Mouse (Mus musculus) olfactory bulb, adult 2 months (tissue): ENCODE measurements at regions not wholly inside any gene's neighbourhood (a gene's known extent, or its start where the extent isn't known, plus 50 kb on each side); places are given as distances from the start of the nearest gene placed in this dataset.

Source experiments
- CTCF ChIP-seq: fragments of 200-500 bp; IDR thresholded peaks from 2 replicates; pipeline ENCODE4 v1.5.1; 2012; ENCODE audit warnings: low read depth, mild to moderate bottlenecking, low read length, moderate library complexity; ENCODE audit not compliant: insufficient read depth
- POLR2A ChIP-seq: fragments of 200-500 bp; IDR thresholded peaks from 2 replicates; pipeline ENCODE4 v1.6.1; 2012; ENCODE audit warnings: mild to moderate bottlenecking, low read depth, low read length, moderate library complexity; ENCODE audit not compliant: insufficient read depth

- no peak for TF ChIP-seq CTCF
- TF ChIP-seq POLR2A, result no peak
These were observed 200.9 kb downstream of the Enc1 start for GRCm38 (mm10) chr13:97441803-97442202.
